Mouse (Mus musculus) limb, embryonic 14.5 days (tissue): ENCODE results near the gene F9. TPM values are rescaled to one million over a fixed set of nuclear protein-coding genes. Genes with fewer than 3 reads are reported as not detected.

Experiments
- ATAC-seq: fragments of 200-750 bp; cut with Nextera tagmentation; 2 replicates; pipeline ENCODE4 v1.8.0; 2017; ENCODE audit warnings: low read depth, moderate number of reproducible peaks, moderate TSS enrichment; ENCODE audit not compliant: low FRiP score
- DNase-seq: peaks from one replicate; pipeline ENCODE4 v3.0.0-alpha.2; 2015; ENCODE audit warnings: low spot score
- H3K27ac ChIP-seq: fragments of 300-500 bp; sonication (generic); replicated peaks from 2 replicates; pipeline ENCODE4 v1.5.1; 2014; ENCODE audit warnings: low read depth, mild to moderate bottlenecking, low read length, moderate library complexity, mixed read lengths
- H3K27me3 ChIP-seq: fragments of 300-500 bp; sonication (generic); 2 replicates; pipeline ENCODE4 v1.6.1; 2014; ENCODE audit warnings: low read length, mixed read lengths; ENCODE audit not compliant: control insufficient read depth, insufficient read depth
- H3K36me3 ChIP-seq: fragments of 300-500 bp; sonication (generic); 2 replicates; pipeline ENCODE4 v1.6.1; 2014; ENCODE audit warnings: mild to moderate bottlenecking, low read length, moderate library complexity, mixed read lengths; ENCODE audit not compliant: control insufficient read depth, insufficient read depth
- H3K4me1 ChIP-seq: fragments of 300-500 bp; sonication (generic); 2 replicates; pipeline ENCODE4 v1.6.1; 2014; ENCODE audit warnings: antibody characterized with exemption, low read length, mixed read lengths; ENCODE audit not compliant: control insufficient read depth, insufficient read depth
- H3K4me2 ChIP-seq: fragments of 300-500 bp; sonication (generic); replicated peaks from 2 replicates; pipeline ENCODE4 v1.6.1; 2014; ENCODE audit warnings: low read depth, mild to moderate bottlenecking, low read length, moderate library complexity; ENCODE audit not compliant: severe bottlenecking
- H3K4me3 ChIP-seq: fragments of 300-500 bp; sonication (generic); replicated peaks from 2 replicates; pipeline ENCODE4 v1.5.1; 2014; ENCODE audit warnings: low read length
- H3K9ac ChIP-seq: fragments of 300-500 bp; sonication (generic); 2 replicates; pipeline ENCODE4 v1.6.1; 2014; ENCODE audit warnings: mild to moderate bottlenecking, low read depth, low read length, moderate library complexity; ENCODE audit not compliant: severe bottlenecking
- H3K9me3 ChIP-seq: fragments of 300-500 bp; sonication (generic); 2 replicates; pipeline ENCODE4 v1.6.1; 2016; ENCODE audit warnings: low read length; ENCODE audit not compliant: control insufficient read depth
- POLR2A ChIP-seq: fragments of 200-500 bp; IDR thresholded peaks from 2 replicates; pipeline ENCODE4 v1.8.0; 2012; ENCODE audit warnings: inconsistent platforms, mild to moderate bottlenecking, moderate library complexity, borderline replicate concordance; ENCODE audit not compliant: insufficient read depth, insufficient read length; ENCODE audit errors: extremely low read depth
- WGBS: fragments of 180-500 bp; shearing (Covaris S2); extraction: QIAGEN DNeasy Blood & Tissue Kit; methylation state at CpG from one replicate; pipeline ENCODE4 v1.1.7; 2014; 5-methylcytosine and 5-hydroxymethylcytosine counted together
- polyA plus RNA-seq, 2 experiments: library from polyadenylated mRNA; depleted of rRNA in 1 of 2; stranded (reverse) in 1 of 2; unstranded in 1 of 2; fragments of >200 nt; fragmentation: Nextera tagmentation in 1 of 2; extraction: Ambion mirVana in 1 of 2; gene quantifications; 2 replicates each; pipeline versions ENCODE4 v1.2.1 to v1.2.3; 2012 to 2014

Gene F9
- polyA plus RNA-seq, 2 experiments: not detected

- Histone ChIP-seq H3K9ac (no peak overlapping the region), H3K4me1 (no peaks in the 10 kb centered on the region), H3K36me3 (no peaks in the 10 kb centered on the region), H3K27ac (no peak overlapping the region), H3K4me2 (no peak overlapping the region), H3K9me3 (no peaks in the 10 kb centered on the region), H3K27me3 (no peaks in the 10 kb centered on the region), H3K4me3 (no peak overlapping the region)
- ATAC-seq: no peak
- TF ChIP-seq POLR2A: no peak
- no peak for DNase-seq
- 87% methylated on average over 1 of the region's 1 CpGs for WGBS
Measured at GRCm38 (mm10) chrX:60075359-60075758, 76.1 kb downstream of the F9 start.

Other genes with a start within 250 kb of the F9 start
- gene Mcf2, start 179.6 kb downstream of the F9 start, polyA plus RNA-seq (2012; rRNA removed): 0.22 and 0.28 TPM in 2 replicates
- gene Mcf2, start 179.6 kb downstream of the F9 start, polyA plus RNA-seq (2014; fragmentation: Nextera tagmentation; extraction: Ambion mirVana): 0.22 and 0.35 TPM in 2 replicates